8 mouse cellular contexts compared by ENCODE assay signal in the genomic region with DNA sequence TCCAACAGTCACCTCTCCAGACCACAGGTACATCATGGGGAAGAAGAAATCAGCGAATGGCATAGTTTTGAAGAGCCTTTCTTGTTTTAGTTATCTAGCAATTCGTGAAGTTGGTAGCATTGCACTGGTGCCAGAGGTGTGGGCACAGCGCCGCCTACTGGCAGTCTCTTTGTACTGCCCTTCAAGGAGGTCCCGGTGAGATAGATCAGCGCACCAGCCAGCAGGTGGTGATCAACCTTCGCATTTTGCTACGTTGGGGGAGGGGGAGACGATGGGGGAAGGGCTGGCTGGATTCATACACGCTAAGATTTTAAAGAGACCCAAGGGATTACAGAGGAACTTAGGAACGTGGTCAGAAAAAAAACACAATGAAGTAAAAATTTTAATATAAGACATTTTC.
DNase-seq lines count a peak whose midpoint lies in the region; ATAC-seq and TF ChIP-seq lines count a peak whose summit lies in the region.

No protein-coding gene starts in this region.

- H3K27ac ChIP-seq in forebrain, embryonic 11.5 days (ENCODE audit: low read depth, low read length) = no peak overlapping the region
- H3K27ac ChIP-seq in heart, postnatal 0 days (ENCODE audit: low read depth) = no peak overlapping the region
- no peak overlapping the region for H3K27ac ChIP-seq in liver, embryonic 14.5 days
- no peak overlapping the region for H3K27ac ChIP-seq in neural tube, embryonic 14.5 days (ENCODE audit: low read depth, low read length)

- H3K4me3 ChIP-seq in forebrain, embryonic 11.5 days (ENCODE audit: low read depth, low read length) = no peak overlapping the region
- H3K4me3 ChIP-seq in heart, postnatal 0 days (ENCODE audit: low read depth, low read length) = no peak overlapping the region
- H3K4me3 ChIP-seq in liver, embryonic 14.5 days (ENCODE audit: insufficient read depth in 1 of 2, low read depth in 2 of 2, low read length in 2 of 2) = no peak overlapping the region
- H3K4me3 ChIP-seq in neural tube, embryonic 14.5 days (ENCODE audit: low read depth, low read length) = no peak overlapping the region

- H3K27me3 ChIP-seq in forebrain, embryonic 11.5 days (ENCODE audit: control insufficient read depth, insufficient read depth, low read length) = no peaks in the 10 kb centered on the region
- no peaks in the 10 kb centered on the region for H3K27me3 ChIP-seq in heart, postnatal 0 days (ENCODE audit: control insufficient read depth, insufficient read depth, low read length)
- H3K27me3 ChIP-seq in liver, embryonic 14.5 days (ENCODE audit: control insufficient read depth, insufficient read depth, low read length) = no peaks in the 10 kb centered on the region
- no peaks in the 10 kb centered on the region for H3K27me3 ChIP-seq in neural tube, embryonic 14.5 days (ENCODE audit: control insufficient read depth, insufficient read depth, low read length)

- no peak for TF ChIP-seq EP300 in heart, postnatal 0 days (IDR thresholded peaks at IDR 0.05; ENCODE audit: low read depth)
- TF ChIP-seq EP300 in liver, embryonic 14.5 days (IDR thresholded peaks at IDR 0.05; ENCODE audit: low read depth) = no peak

- peak; percentile 86 for ATAC-seq in forebrain, embryonic 11.5 days (replicated peaks; ENCODE audit: low FRiP score)
- ATAC-seq in heart, postnatal 0 days (ENCODE audit: insufficient read depth, low read depth) = peak; percentile 82; the same call in 1 of the 2 replicates
- ATAC-seq in liver, embryonic 14.5 days (ENCODE audit: insufficient read depth) = no peak
- ATAC-seq in neural tube, embryonic 14.5 days (ENCODE audit: low read depth) = peak; percentile 95

- no peaks in the 10 kb centered on the region for H3K36me3 ChIP-seq in forebrain, embryonic 11.5 days (ENCODE audit: control insufficient read depth, insufficient read depth, low read length)
- H3K36me3 ChIP-seq in heart, postnatal 0 days (replicated peaks; ENCODE audit: control insufficient read depth, insufficient read depth, low read length) = no peaks in the 10 kb centered on the region
- no peaks in the 10 kb centered on the region for H3K36me3 ChIP-seq in liver, embryonic 14.5 days (replicated peaks; ENCODE audit: control insufficient read depth, insufficient read depth, low read depth)
- H3K36me3 ChIP-seq in neural tube, embryonic 14.5 days (ENCODE audit: control insufficient read depth, insufficient read depth, low read length) = no peaks in the 10 kb centered on the region

- H3K4me2 ChIP-seq in forebrain, embryonic 11.5 days (ENCODE audit: low read depth, low read length, severe bottlenecking) = 0 out of 2 replicates have a peak overlapping the region, but pooled peaks have one; percentile 15
- no peak overlapping the region for H3K4me2 ChIP-seq in heart, postnatal 0 days (ENCODE audit: low read depth, low read length)
- no peak overlapping the region for H3K4me2 ChIP-seq in liver, embryonic 14.5 days (ENCODE audit: low read depth)
- peak overlapping the region; percentile 18; the same call in 1 of the 2 replicates for H3K4me2 ChIP-seq in neural tube, embryonic 14.5 days (ENCODE audit: low read depth, low read length)

- H3K9ac ChIP-seq in forebrain, embryonic 11.5 days (ENCODE audit: low read length) = no peak overlapping the region
- H3K9ac ChIP-seq in heart, postnatal 0 days (replicated peaks; ENCODE audit: low read depth, low read length) = no peak overlapping the region
- H3K9ac ChIP-seq in liver, embryonic 14.5 days (replicated peaks) = no peak overlapping the region
- no peak overlapping the region for H3K9ac ChIP-seq in neural tube, embryonic 14.5 days (replicated peaks; ENCODE audit: low read depth, low read length)

- peak; percentile 99 for TF ChIP-seq CTCF in heart, postnatal 0 days (IDR thresholded peaks at IDR 0.05; ENCODE audit: low read depth)
- TF ChIP-seq CTCF in liver, embryonic 14.5 days (IDR thresholded peaks at IDR 0.05; ENCODE audit: low read depth) = peak; percentile 96

- H3K9me3 ChIP-seq in forebrain, embryonic 11.5 days (ENCODE audit: control insufficient read depth, low read length) = no peaks in the 10 kb centered on the region
- no peaks in the 10 kb centered on the region for H3K9me3 ChIP-seq in heart, postnatal 0 days (replicated peaks; ENCODE audit: control insufficient read depth, low read length)
- no peaks in the 10 kb centered on the region for H3K9me3 ChIP-seq in liver, embryonic 14.5 days (ENCODE audit: control insufficient read depth, low read length)
- H3K9me3 ChIP-seq in neural tube, embryonic 14.5 days (ENCODE audit: control insufficient read depth, low read length) = no peaks in the 10 kb centered on the region

- no peaks in the 10 kb centered on the region for H3K4me1 ChIP-seq in forebrain, embryonic 11.5 days (replicated peaks; ENCODE audit: control insufficient read depth, insufficient read depth, low read length)
- no peaks in the 10 kb centered on the region for H3K4me1 ChIP-seq in heart, postnatal 0 days (ENCODE audit: control insufficient read depth, insufficient read depth)
- H3K4me1 ChIP-seq in liver, embryonic 14.5 days (replicated peaks; ENCODE audit: control insufficient read depth in 2 of 2, insufficient read depth in 2 of 2, low read length in 1 of 2) = no peaks in the 10 kb centered on the region
- no peaks in the 10 kb centered on the region for H3K4me1 ChIP-seq in neural tube, embryonic 14.5 days (ENCODE audit: control insufficient read depth, insufficient read depth, low read length)

- DNase-seq in CD8-positive naive resting alpha-beta T cell, adult 2 months (ENCODE audit: low read depth in 2 of 2, low spot score in 2 of 2) = peak; percentile 48 to 55
- peak; percentile 28 for DNase-seq in c-Kit-negative CD71-positive TER-119-positive erythroid progenitor cells, embryonic 14.5 days (ENCODE audit: low read depth, low spot score)
- peak; percentile 92 for DNase-seq in forebrain, embryonic 11.5 days (ENCODE audit: low spot score)
- peak; percentile 74 for DNase-seq in heart, postnatal 0 days (ENCODE audit: low spot score)
- DNase-seq in kidney, postnatal 25 days = peak; percentile 77 to 82
- DNase-seq in liver, embryonic 14.5 days (ENCODE audit: low read depth in 3 of 3, low spot score in 3 of 3) = peak; percentile 37 to 38 (median 37)
- DNase-seq in testis, postnatal 10 days (ENCODE audit: low spot score) = peak; percentile 89

- 6% methylated on average over 10 of the region's 11 CpGs for WGBS in forebrain, embryonic 11.5 days
- WGBS in heart, postnatal 0 days = 1% methylated on average over 11 of the region's 11 CpGs
- WGBS in liver, embryonic 14.5 days (ENCODE audit: insufficient replicate concordance) = 2% methylated on average over 11 of the region's 11 CpGs
- WGBS in neural tube, embryonic 14.5 days = 3% methylated on average over 11 of the region's 11 CpGs

Comparison
In these comparisons a context has a peak if more than half of its experiments do, and no peak if none do; other contexts are left out.
1. DNase-seq: peak in every context shown above with its lines; median percentile 92 in forebrain, embryonic 11.5 days; 89 in testis, postnatal 10 days; 80 in kidney, postnatal 25 days; 74 in heart, postnatal 0 days; 52 in CD8-positive naive resting alpha-beta T cell, adult 2 months; 37 in liver, embryonic 14.5 days; 28 in c-Kit-negative CD71-positive TER-119-positive erythroid progenitor cells, embryonic 14.5 days.
2. H3K4me2 ChIP-seq: peak in forebrain, embryonic 11.5 days (single experiment) and neural tube, embryonic 14.5 days (single experiment); none in heart, postnatal 0 days (single experiment) and liver, embryonic 14.5 days (single experiment).